Mouse (Mus musculus) CH12F3 (cell line): ENCODE measurements around the gene Efhc1.
"Not testable (repeated sequence)": the region's sequence is repeated elsewhere in the genome, so short reads cannot be mapped to it uniquely, and the experiment has no call there.

Experiments
- in situ Hi-C: fragments of 300-500 bp; cut with MboI; formaldehyde crosslinking; loops from 2 replicates; pipeline ENCODE4 v1.14.3; 2020; ENCODE audit warnings: low sequenced_read_pairs

Gene Efhc1

GRCm38 (mm10) chr1:20951300-20951763 is at the start of gene Efhc1:
Gene Efhc1 (plus strand): TSS chr1:20951626.
- in situ Hi-C loops = no loop called here

- in situ Hi-C loops = no loop called here
Measured at GRCm38 (mm10) chr1:20905501-20906127, 45.8 kb upstream of the Efhc1 start.

- in situ Hi-C loops = no loop called here
Measured at GRCm38 (mm10) chr1:20906128-20906515, 45.3 kb upstream of the Efhc1 start.

GRCm38 (mm10) chr1:20908541-20908940 is 42.9 kb upstream of the Efhc1 start:
- in situ Hi-C loops = no loop called here

- in situ Hi-C loops = no loop called here
Measured at GRCm38 (mm10) chr1:20912115-20912514, 39.3 kb upstream of the Efhc1 start.

- in situ Hi-C loops = no loop called here
Measured at GRCm38 (mm10) chr1:20912527-20913171, 38.8 kb upstream of the Efhc1 start.

GRCm38 (mm10) chr1:20914769-20915168 is 36.7 kb upstream of the Efhc1 start:
- in situ Hi-C loops = no loop called here

- in situ Hi-C loops = no loop called here
Measured at GRCm38 (mm10) chr1:20915608-20916007, 35.8 kb upstream of the Efhc1 start.

GRCm38 (mm10) chr1:20917496-20918050 is 33.9 kb upstream of the Efhc1 start:
- in situ Hi-C loops = no loop called here

- in situ Hi-C loops = no loop called here
Measured at GRCm38 (mm10) chr1:20919728-20920127, 31.7 kb upstream of the Efhc1 start.

GRCm38 (mm10) chr1:20921081-20921528 is 30.3 kb upstream of the Efhc1 start:
- in situ Hi-C loops = no loop called here

GRCm38 (mm10) chr1:20922612-20923399 is 28.6 kb upstream of the Efhc1 start:
- in situ Hi-C loops = no loop called here

GRCm38 (mm10) chr1:20925324-20925723 is 26.1 kb upstream of the Efhc1 start:
- in situ Hi-C loops = not testable (repeated sequence)

- in situ Hi-C loops = no loop called here
Measured at GRCm38 (mm10) chr1:20925926-20926325, 25.5 kb upstream of the Efhc1 start.

- in situ Hi-C loops = no loop called here
Measured at GRCm38 (mm10) chr1:20926376-20926775, 25.1 kb upstream of the Efhc1 start.

GRCm38 (mm10) chr1:20928487-20928886 is 22.9 kb upstream of the Efhc1 start:
- in situ Hi-C loops = no loop called here

GRCm38 (mm10) chr1:20933457-20933856 is 18.0 kb upstream of the Efhc1 start:
- in situ Hi-C loops = loop anchor here (10.0 kb wide), 1 partner anchor 171 kb away; no protein-coding TSS in a partner anchor

GRCm38 (mm10) chr1:20935106-20935505 is 16.3 kb upstream of the Efhc1 start:
- in situ Hi-C loops = loop anchor here (5.0 to 10.0 kb wide), 2 partner anchors 170 to 222 kb away; no protein-coding TSS in a partner anchor

- in situ Hi-C loops = loop anchor here (5.0 to 10.0 kb wide), 2 partner anchors 166 to 218 kb away; no protein-coding TSS in a partner anchor
Measured at GRCm38 (mm10) chr1:20939046-20939445, 12.4 kb upstream of the Efhc1 start.

GRCm38 (mm10) chr1:20940151-20940550 is 11.3 kb upstream of the Efhc1 start:
- in situ Hi-C loops = no loop called here

- in situ Hi-C loops = no loop called here
Measured at GRCm38 (mm10) chr1:20941322-20941721, 10.1 kb upstream of the Efhc1 start.
